Mouse (Mus musculus) stomach, postnatal 0 days (tissue): ENCODE results near the gene Trim71.

Source experiments
- CTCF ChIP-seq: IDR thresholded peaks from 2 replicates; pipeline ENCODE4 v1.5.1; 2016; ENCODE audit warnings: antibody characterized with exemption, low read depth, mild to moderate bottlenecking, moderate library complexity
- EP300 ChIP-seq: optimal IDR thresholded peaks from 2 replicates; pipeline ENCODE3; 2016; ENCODE audit warnings: antibody characterized with exemption

DNA sequence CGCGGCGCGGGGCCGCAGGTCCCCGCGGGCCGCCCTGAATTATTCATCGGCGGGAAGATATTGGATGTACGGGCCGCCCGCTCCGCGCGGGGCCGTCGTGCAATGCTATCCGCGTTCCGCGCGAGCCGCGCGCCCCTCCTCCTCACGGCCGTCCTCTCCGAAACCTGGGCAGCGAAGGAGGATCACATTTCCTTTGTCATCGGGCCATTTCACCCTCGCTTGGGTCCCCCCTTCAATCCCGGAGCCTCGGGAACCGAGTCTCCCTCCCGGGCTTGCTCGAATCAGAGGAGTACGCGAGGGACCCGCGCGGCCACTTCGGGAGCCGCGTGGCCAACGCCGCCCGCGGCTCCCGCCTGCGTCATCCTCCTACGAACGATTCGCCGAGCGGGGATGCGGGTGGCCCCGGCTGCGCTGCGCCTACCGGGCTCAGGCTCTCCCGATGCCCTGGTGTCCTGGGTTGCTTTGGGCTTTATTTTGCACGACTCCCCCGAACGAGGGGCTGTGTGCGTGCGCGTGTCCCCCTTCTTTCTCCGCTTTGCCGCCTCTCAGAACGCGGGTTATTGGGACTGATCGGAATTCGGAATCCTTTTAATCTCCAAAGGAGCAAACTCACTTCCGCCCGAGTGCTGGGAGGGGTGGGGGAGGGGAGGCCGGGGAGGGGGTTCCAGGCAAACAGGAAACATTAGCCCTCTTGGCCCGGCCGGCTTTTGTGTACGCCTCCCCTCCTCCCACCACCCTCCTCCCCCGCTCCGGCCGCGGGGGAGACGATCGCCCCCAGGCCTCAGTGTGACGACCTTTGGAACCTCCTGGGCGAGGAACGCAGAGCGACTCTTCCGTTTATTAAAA, at the start of gene Trim71:
- no peak for TF ChIP-seq CTCF
- TF ChIP-seq EP300 = no peak
